Mouse (Mus musculus) forebrain, embryonic 12.5 days (tissue): ENCODE results near the gene Adora2b. TPM values are rescaled to one million over a fixed set of nuclear protein-coding genes. Genes with fewer than 3 reads are reported as not detected.
"Not testable (repeated sequence)": the region's sequence is repeated elsewhere in the genome, so short reads cannot be mapped to it uniquely, and the experiment has no call there.

Source experiments
- ATAC-seq: fragments of 200-750 bp; cut with Nextera tagmentation; 2 replicates; pipeline ENCODE4 v1.8.0; 2017; ENCODE audit warnings: moderate TSS enrichment; ENCODE audit not compliant: low FRiP score
- H3K27ac ChIP-seq: fragments of 300-500 bp; sonication (generic); 2 replicates; pipeline ENCODE4 v1.5.1; 2016; ENCODE audit warnings: mild to moderate bottlenecking
- H3K27me3 ChIP-seq: fragments of 300-500 bp; sonication (generic); 2 replicates; pipeline ENCODE4 v1.6.1; 2016; ENCODE audit warnings: mild to moderate bottlenecking
- H3K36me3 ChIP-seq: fragments of 300-500 bp; sonication (generic); replicated peaks from 2 replicates; pipeline ENCODE4 v1.6.1; 2016; ENCODE audit warnings: mild to moderate bottlenecking
- H3K4me1 ChIP-seq: fragments of 300-500 bp; sonication (generic); 2 replicates; pipeline ENCODE4 v1.6.1; 2016
- H3K4me2 ChIP-seq: fragments of 300-500 bp; sonication (generic); 2 replicates; pipeline ENCODE4 v1.6.1; 2016; ENCODE audit warnings: mild to moderate bottlenecking, moderate library complexity
- H3K4me3 ChIP-seq: fragments of 300-500 bp; sonication (generic); replicated peaks from 2 replicates; pipeline ENCODE4 v1.5.1; 2016; ENCODE audit warnings: mild to moderate bottlenecking
- H3K9ac ChIP-seq: fragments of 300-500 bp; sonication (generic); 2 replicates; pipeline ENCODE4 v1.6.1; 2016; ENCODE audit warnings: mild to moderate bottlenecking
- H3K9me3 ChIP-seq: fragments of 300-500 bp; sonication (generic); 2 replicates; pipeline ENCODE4 v1.6.1; 2016
- WGBS: fragments of 180-500 bp; shearing (Covaris S2); methylation state at CpG from one replicate; pipeline ENCODE4 v1.1.7; 2016; 5-methylcytosine and 5-hydroxymethylcytosine counted together
- polyA plus RNA-seq: library from polyadenylated mRNA; unstranded; fragments of >200 nt; fragmentation: Nextera tagmentation; extraction: Ambion mirVana; gene quantifications from 2 replicates; pipeline ENCODE4 v1.2.1, GENCODE M21; 2016

Gene Adora2b
- polyA plus RNA-seq, 1 experiment from 2014 or later, result 2.7 TPM

GRCm38 (mm10) chr11:62266466-62267214 is 17.9 kb downstream of the Adora2b start:
- Histone ChIP-seq H3K9me3 (no peaks in the 10 kb centered on the region), H3K27ac (no peak overlapping the region), H3K9ac (no peak overlapping the region), H3K4me2 (peak overlapping the region; percentile 11; the same call in 1 of the 2 replicates), H3K27me3 (no peaks in the 10 kb centered on the region), H3K4me3 (no peak overlapping the region), H3K36me3 (no peaks in the 10 kb centered on the region), H3K4me1 (peaks cover 11% of the 10 kb centered on the region)
- ATAC-seq, result no peak; the same call in 1 of the 2 replicates
- WGBS, result 53% methylated on average over 17 of the region's 17 CpGs

GRCm38 (mm10) chr11:62268381-62268780 is 19.6 kb downstream of the Adora2b start:
- WGBS, result 84% methylated on average over 8 of the region's 8 CpGs
- Histone ChIP-seq H3K4me3 (no peak overlapping the region), H3K36me3 (no peaks in the 10 kb centered on the region), H3K9ac (no peak overlapping the region), H3K27me3 (no peaks in the 10 kb centered on the region), H3K27ac (no peak overlapping the region), H3K9me3 (no peaks in the 10 kb centered on the region), H3K4me1 (peaks cover 11% of the 10 kb centered on the region), H3K4me2 (no peak overlapping the region)
- ATAC-seq, result no peak

- Histone ChIP-seq H3K9me3 (no peaks in the 10 kb centered on the region), H3K27ac (no peak overlapping the region), H3K9ac (no peak overlapping the region), H3K4me1 (peaks cover 11% of the 10 kb centered on the region), H3K4me2 (no peak overlapping the region), H3K27me3 (no peaks in the 10 kb centered on the region), H3K36me3 (no peaks in the 10 kb centered on the region), H3K4me3 (no peak overlapping the region)
- WGBS, result 85% methylated on average over 12 of the region's 12 CpGs
- ATAC-seq, result no peak
These were observed 20.3 kb downstream of the Adora2b start for GRCm38 (mm10) chr11:62269097-62269496.

GRCm38 (mm10) chr11:62270851-62271250 is 22.1 kb downstream of the Adora2b start:
- Histone ChIP-seq H3K27ac (no peak overlapping the region), H3K36me3 (no peaks in the 10 kb centered on the region), H3K9me3 (no peaks in the 10 kb centered on the region), H3K4me3 (no peak overlapping the region), H3K4me2 (no peak overlapping the region), H3K27me3 (no peaks in the 10 kb centered on the region), H3K9ac (no peak overlapping the region), H3K4me1 (peaks cover 11% of the 10 kb centered on the region)
- WGBS, result 64% methylated on average over 5 of the region's 5 CpGs
- no peak for ATAC-seq

GRCm38 (mm10) chr11:62277086-62277485 is 28.3 kb downstream of the Adora2b start:
- no peak overlapping the region for H3K4me3 ChIP-seq
- peaks cover 7% of the 10 kb centered on the region; the same call in 1 of the 2 replicates for H3K4me1 ChIP-seq
- no peak for ATAC-seq
- H3K4me2 ChIP-seq, result no peak overlapping the region
- H3K27ac ChIP-seq, result no peak overlapping the region
- H3K9me3 ChIP-seq, result no peaks in the 10 kb centered on the region
- no peak overlapping the region for H3K9ac ChIP-seq
- H3K27me3 ChIP-seq, result no peaks in the 10 kb centered on the region
- 73% methylated on average over 8 of the region's 8 CpGs for WGBS
- no peaks in the 10 kb centered on the region for H3K36me3 ChIP-seq

GRCm38 (mm10) chr11:62278027-62278426 is 29.2 kb downstream of the Adora2b start:
- H3K9ac ChIP-seq, result no peak overlapping the region
- H3K27ac ChIP-seq, result no peak overlapping the region
- 27% methylated on average over 5 of the region's 5 CpGs for WGBS

GRCm38 (mm10) chr11:62280675-62281600 is 32.2 kb downstream of the Adora2b start, which contains the start of the genes Zswim7 and Ttc19:
Zswim7 (minus strand) TSS chr11:62281375.
Ttc19 (plus strand) TSS chr11:62281473.
- Histone ChIP-seq H3K9me3 (no peaks in the 10 kb centered on the region), H3K4me3 (peak within 1 kb of the TSS; percentile 79), H3K4me1 (peaks cover 10% of the 10 kb centered on the region; the same call in 1 of the 2 replicates), H3K9ac (peak within 1 kb of the TSS; percentile 75), H3K27ac (peak within 1 kb of the TSS; percentile 87), H3K36me3 (peaks cover 17% of the 10 kb centered on the region), H3K27me3 (no peaks in the 10 kb centered on the region), H3K4me2 (peak within 1 kb of the TSS; percentile 70)
- under 1% methylated on average over 68 of the region's 68 CpGs for WGBS
- ATAC-seq, result peak; percentile 96

More at GRCm38 (mm10) chr11:62278027-62278426, 29.2 kb downstream of the Adora2b start:
- no peaks in the 10 kb centered on the region for H3K27me3 ChIP-seq
- peaks cover 10% of the 10 kb centered on the region; the same call in 1 of the 2 replicates for H3K4me1 ChIP-seq
- H3K4me3 ChIP-seq, result no peak overlapping the region
- no peak for ATAC-seq
- H3K9me3 ChIP-seq, result no peaks in the 10 kb centered on the region
- H3K4me2 ChIP-seq, result no peak overlapping the region
- H3K36me3 ChIP-seq, result no peaks in the 10 kb centered on the region

GRCm38 (mm10) chr11:62281601-62281997 is 32.8 kb downstream of the Adora2b start:
- no peaks in the 10 kb centered on the region for H3K27me3 ChIP-seq
- peak; percentile 77 for ATAC-seq
- H3K36me3 ChIP-seq, result peaks cover 21% of the 10 kb centered on the region
- peak overlapping the region; percentile 79 for H3K4me3 ChIP-seq
- peak overlapping the region; percentile 75 for H3K9ac ChIP-seq
- no peaks in the 10 kb centered on the region for H3K9me3 ChIP-seq
- peaks cover 10% of the 10 kb centered on the region; the same call in 1 of the 2 replicates for H3K4me1 ChIP-seq
- peak overlapping the region; percentile 70 for H3K4me2 ChIP-seq
- H3K27ac ChIP-seq, result peak overlapping the region; percentile 87
- under 1% methylated on average over 57 of the region's 57 CpGs for WGBS

GRCm38 (mm10) chr11:62284020-62284419 is 35.2 kb downstream of the Adora2b start:
- not testable (repeated sequence) for H3K9ac ChIP-seq, ATAC-seq, H3K27ac ChIP-seq, H3K27me3 ChIP-seq, H3K4me2 ChIP-seq, H3K4me3 ChIP-seq, H3K9me3 ChIP-seq
- peaks cover 10% of the 10 kb centered on the region; the same call in 1 of the 2 replicates for H3K4me1 ChIP-seq
- peaks cover 29% of the 10 kb centered on the region for H3K36me3 ChIP-seq
- 91% methylated on average over 3 of the region's 3 CpGs for WGBS

- Histone ChIP-seq H3K4me1 (peaks cover 10% of the 10 kb centered on the region; the same call in 1 of the 2 replicates), H3K36me3 (peaks cover 37% of the 10 kb centered on the region), H3K27me3 (no peaks in the 10 kb centered on the region), H3K9me3 (no peaks in the 10 kb centered on the region), H3K4me3 (no peak overlapping the region), H3K9ac (no peak overlapping the region), H3K27ac (no peak overlapping the region), H3K4me2 (no peak overlapping the region)
- no peak for ATAC-seq
- WGBS, result 92% methylated on average over 8 of the region's 8 CpGs
These were observed 36.2 kb downstream of the Adora2b start for GRCm38 (mm10) chr11:62285020-62285419.

GRCm38 (mm10) chr11:62287700-62288099 is 38.9 kb downstream of the Adora2b start:
- ATAC-seq, result no peak
- peaks cover 40% of the 10 kb centered on the region for H3K36me3 ChIP-seq
- no peak overlapping the region for H3K4me3 ChIP-seq
- H3K4me1 ChIP-seq, result no peaks in the 10 kb centered on the region
- WGBS, result 93% methylated on average over 1 of the region's 1 CpGs
- no peaks in the 10 kb centered on the region for H3K27me3 ChIP-seq
- no peak overlapping the region for H3K27ac ChIP-seq
- H3K4me2 ChIP-seq, result no peak overlapping the region
- H3K9ac ChIP-seq, result no peak overlapping the region
- H3K9me3 ChIP-seq, result no peaks in the 10 kb centered on the region

GRCm38 (mm10) chr11:62294121-62294520 is 45.3 kb downstream of the Adora2b start:
- H3K9ac ChIP-seq, result no peak overlapping the region
- H3K27me3 ChIP-seq, result no peaks in the 10 kb centered on the region
- H3K36me3 ChIP-seq, result peaks cover 28% of the 10 kb centered on the region
- H3K4me1 ChIP-seq, result no peaks in the 10 kb centered on the region
- H3K4me3 ChIP-seq, result no peak overlapping the region
- WGBS, result 88% methylated on average over 2 of the region's 2 CpGs
- ATAC-seq, result no peak
- H3K4me2 ChIP-seq, result no peak overlapping the region
- no peak overlapping the region for H3K27ac ChIP-seq
- no peaks in the 10 kb centered on the region for H3K9me3 ChIP-seq
